Mouse (Mus musculus) cerebellum, postnatal 14 days (tissue): Measurements from ENCODE around the gene Capzb.

ENCODE experiments used
- DNase-seq, 2 experiments: peaks; one replicate each; pipeline ENCODE4 v3.0.0; 2021; ENCODE audit warnings: mixed read lengths in 2 of 2

Capzb gene

DNA sequence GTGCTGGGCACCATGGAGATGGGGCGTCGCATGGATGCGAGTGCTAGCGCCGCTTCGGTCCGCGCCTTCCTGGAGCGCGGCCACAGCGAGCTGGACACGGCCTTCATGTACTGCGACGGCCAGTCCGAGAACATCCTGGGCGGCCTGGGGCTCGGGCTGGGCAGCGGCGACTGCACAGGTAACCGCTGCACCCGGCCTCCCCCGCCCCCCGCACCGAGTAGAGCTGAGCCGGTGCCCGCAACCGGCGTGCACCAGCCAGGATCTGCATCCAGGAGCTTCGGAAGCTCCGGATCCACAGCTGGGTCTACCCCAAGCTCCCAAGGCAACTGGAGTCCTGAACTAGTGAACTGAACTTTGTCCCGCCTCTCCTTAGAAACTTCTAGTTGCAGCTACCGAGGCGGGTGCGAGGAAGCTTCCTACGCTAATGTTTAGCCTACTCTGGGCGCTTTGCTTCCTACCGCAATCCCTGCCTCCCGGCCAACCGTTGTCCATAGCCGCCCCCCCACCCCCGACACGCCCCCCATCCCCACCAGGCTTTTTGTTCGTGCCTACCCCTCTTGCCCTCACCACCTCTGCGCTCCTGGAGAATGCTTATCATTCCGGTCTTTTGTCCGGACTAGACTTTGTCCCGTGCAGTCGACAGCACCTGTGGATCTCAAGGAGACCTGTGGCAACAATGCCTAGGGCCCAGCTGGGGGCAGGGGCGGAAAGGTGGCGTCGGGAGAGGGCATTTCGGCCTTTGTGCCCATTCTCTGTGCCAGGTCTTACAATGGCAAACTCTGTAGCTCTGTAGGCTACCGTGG lies 118.4 kb downstream of the Capzb start:
- DNase-seq: no peak

DNA sequence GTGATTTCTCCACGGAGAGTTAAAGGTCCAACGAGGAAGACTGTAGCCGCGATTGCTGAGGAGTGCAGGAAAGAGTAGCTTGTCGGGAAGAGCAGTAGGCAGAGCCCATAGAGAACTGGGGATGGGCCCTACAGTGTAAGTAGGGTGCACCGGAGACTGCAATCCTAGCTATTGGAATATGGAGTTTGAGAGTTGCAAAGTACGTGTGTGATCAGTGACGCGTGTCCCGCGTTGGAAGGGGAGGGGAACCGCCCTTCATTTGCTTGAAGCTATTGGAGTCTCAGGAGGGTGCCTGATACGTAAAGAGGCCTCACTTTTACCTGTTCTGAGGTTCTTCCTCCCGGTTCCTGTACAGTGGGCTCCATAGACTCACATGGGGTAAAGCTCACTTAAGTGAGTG lies 119.0 kb downstream of the Capzb start:
- DNase-seq: no peak

DNA sequence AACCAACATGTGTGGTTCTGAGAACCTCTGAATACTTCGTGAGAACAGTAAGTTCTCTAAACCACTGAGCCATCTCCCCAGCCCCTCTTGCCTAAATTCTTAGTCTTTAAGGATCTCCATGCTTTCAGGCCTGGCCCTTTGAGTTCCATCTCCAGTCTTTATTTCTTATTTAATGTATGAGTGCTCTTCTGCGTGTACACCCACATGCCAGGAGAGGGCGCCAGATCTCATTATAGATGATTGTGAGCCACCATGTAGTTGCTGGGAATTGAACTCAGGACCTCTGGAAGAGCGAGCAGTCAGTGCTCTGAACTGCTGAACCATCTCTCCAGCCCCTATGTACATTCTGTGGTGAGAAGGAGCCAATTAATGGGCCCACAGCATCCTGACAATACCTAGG lies 119.9 kb downstream of the Capzb start:
- peak in 1 of 2 experiments; percentile 68 for DNase-seq

DNA sequence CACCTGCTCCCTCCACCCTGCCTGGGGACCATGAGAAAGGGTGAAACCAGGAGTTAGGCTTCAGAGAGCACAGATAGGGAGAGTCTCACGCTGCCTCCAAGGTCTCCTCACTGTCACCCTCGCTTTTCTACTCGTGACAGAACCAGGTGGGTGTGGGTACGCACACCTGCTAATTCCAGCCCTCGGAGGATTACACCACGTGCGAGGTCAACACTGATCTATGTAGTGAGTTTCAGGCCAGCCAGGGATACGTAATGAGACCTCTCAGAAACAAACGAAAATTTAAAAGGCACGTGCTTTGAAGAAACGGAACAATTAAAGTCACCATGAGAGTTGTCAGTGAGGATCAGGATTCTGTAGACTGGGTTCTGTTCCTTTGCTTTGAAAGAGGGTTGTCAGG lies 125.8 kb downstream of the Capzb start:
- DNase-seq: no peak

DNA sequence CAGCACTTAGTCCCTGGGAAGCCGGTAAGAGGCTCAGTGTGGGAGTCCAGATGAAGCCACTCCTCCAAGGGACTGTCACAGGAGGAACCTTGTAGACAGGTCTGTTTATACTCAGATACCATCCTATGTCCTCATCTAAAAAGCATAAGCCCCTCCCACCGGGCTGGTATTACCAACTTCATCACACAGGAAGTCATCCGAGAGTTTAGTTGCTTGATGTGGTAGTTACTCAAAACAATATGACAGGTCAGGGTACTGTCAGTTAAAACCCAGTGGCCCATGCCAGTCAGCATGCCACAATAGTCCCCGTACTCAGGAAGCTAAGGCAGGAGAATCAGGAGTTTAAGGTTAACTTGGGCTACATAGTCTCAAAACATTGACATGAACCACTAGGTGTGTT lies 127.0 kb downstream of the Capzb start:
- no peak for DNase-seq

DNA sequence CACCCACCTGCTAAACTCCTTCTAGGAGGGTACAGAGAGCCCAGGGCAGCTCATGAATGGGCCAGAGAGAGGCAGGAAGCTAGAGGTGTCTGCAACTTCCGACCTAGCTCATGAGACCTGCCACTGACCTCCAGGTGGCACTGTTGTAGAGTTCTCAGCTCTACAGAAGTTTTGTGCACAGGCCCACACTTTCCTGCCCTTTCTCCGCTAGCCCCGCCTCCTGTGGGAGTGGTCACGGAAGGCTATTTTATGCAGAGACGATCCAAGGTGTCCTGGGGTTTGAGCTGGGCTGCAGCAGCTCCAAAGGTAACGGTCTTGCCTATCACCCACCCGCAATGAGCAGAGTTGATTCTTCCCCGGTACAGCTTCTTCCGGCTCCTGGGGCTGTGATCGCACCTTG lies 137.9 kb downstream of the Capzb start:
- DNase-seq: peak in 1 of 2 experiments; percentile 54

DNA sequence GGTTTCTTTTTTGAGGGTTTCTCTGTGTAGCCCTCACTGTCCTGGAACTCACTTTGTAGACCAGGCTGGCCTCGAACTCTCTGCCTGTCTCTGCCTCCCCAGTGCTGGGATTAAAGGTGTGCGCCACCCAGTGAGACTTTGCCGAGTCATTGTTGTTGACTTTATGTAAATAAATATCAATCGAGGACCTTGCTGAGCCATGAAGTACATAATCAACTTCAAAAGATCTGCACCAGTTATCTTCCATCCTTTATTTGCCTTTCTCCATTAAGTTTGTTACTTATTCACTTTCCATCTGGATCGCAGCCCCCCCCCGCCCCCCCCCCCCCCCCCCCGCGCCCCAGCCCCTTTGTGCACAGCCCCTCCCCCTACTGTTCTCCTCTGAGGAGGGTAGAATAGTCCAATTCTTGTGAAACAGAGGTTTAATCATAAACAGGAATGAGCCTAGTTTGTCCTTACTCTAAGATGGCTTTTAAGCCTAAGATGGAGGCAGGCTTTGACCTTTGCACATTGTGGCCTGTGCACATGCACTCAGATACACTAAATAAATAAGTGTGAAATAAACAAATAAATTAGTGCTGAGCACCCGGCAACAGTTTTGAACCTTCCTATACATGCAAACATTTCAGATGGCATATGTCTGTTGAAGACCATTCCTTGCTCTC lies 142.1 kb downstream of the Capzb start:
- DNase-seq: no peak

DNA sequence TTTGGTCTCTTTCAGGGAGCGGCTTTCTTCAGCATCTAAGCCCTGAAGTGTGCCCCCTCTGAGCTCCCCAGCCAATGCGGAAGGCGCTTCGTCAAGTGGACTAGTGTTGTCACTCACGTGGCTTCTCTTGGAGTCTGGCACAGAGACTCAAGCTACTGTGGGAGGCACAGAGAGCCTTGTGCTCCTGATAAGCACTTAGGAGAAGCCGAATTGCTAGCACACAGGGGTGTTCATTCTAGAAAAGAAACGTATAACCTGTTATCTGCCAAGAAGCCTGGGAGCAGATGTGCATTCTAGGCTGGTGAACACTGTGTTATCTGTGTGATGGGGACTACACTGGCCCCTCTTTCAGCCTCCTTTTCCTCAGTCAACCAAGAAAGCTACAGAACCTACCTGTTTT lies 142.8 kb downstream of the Capzb start:
- DNase-seq: no peak

DNA sequence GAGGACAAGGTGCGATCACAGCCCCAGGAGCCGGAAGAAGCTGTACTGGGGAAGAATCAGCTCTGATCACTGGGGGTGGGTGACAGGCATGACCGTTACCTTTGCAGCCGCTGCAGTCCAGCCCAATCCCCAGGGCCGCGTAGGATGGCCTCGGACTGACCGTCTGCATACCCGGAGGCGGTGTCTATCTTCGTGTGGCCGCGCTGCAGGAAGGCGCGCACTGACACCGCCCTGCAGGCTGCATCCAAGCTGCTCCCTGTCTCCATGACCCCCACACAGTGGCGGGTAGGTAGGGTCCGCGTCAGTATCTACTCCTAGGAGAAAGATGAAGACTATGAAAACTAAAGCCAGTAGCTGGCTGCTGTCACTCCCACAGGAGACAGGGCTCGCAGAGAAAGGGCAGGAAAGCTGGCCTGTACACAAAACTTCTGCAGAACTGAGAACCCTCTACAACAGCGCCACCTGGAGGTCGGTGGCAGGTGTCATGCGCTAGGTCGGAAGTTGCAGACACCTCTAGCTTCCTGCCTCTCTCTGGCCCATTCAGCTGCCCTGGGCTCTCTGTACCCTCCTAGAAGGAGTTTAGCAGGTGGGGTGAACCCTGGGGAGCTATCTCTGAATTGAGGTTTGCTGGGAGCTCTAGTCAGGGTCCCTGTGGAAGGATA lies 144.3 kb downstream of the Capzb start:
- DNase-seq: peak; percentile 79 to 90

DNA sequence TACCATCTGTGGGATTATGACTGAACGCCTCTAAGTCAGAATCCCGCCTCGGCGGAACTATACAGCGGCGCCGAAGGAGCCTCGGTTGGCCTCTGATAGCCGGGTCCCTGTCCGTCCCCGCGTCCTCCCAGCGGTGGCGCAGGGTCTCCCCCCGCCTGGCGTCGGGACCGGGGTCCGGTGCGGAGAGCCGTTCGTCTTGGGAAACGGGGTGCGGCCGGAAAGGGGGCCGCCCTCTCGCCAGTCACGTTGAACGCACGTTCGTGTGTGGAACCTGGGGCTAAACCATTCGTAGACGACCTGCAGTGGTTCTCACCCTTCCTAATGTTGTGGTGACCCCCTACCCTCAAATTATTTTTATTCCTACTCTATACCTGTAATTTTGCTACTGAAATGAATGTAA lies 145.4 kb downstream of the Capzb start:
- DNase-seq: no peak

DNA sequence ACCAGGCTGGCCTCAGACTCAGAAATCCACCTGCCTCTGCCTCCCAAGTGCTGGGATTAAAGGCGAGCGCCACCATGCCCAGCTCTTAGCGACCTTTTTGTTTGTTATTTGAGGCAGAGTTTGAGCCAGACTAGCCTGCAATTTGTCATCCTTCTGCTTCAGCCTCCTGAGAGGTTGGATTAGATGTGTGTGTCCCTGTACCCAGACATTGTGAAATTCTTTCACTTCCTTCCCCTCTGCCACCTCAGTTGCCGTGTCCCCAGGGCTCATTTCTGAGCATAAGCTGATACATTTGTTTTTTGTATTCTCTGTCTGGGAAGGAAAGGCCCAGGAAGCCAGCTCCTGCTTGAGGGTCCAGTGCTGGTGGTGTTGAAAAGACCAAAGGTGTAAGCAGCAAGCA lies 148.1 kb downstream of the Capzb start:
- DNase-seq: no peak
